Mouse (Mus musculus): Measurements from ENCODE around the gene Dync1li2. TPM values are rescaled to one million over a fixed set of nuclear protein-coding genes. Genes with fewer than 3 reads are reported as not detected.

Gene Dync1li2
- polyA plus RNA-seq, 1 experiment from 2014 or later: 56.6 TPM

DNA sequence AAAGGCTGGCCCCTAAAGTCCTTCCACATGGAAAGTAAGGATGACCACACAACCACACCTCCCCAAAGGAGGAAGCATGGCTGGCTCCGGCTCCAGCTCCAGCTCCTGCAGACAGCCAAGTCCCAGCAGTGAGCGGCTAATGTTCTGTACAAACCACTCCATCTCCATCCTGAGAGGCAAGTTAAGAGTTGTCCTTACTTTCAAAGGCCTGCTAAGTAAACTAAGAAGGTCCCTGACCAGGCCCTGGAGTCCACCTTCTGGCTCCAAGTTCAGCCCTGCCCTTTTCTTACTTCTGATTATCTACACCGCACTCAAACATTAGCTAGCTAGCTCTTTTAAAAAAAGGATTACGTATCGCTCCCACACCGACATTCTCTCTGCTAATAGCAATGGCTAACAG is 49.1 kb downstream of the Dync1li2 start:
- H3K4me1 ChIP-seq (ENCODE audit: control insufficient read depth, insufficient read depth, low read length): peaks cover 12% of the 10 kb centered on the region; the same call in 1 of the 2 replicates
- peak overlapping the region; percentile 95 for H3K4me2 ChIP-seq (replicated peaks; ENCODE audit: low read depth, low read length)
- H3K9me3 ChIP-seq (ENCODE audit: control insufficient read depth, low read length): peaks cover 3% of the 10 kb centered on the region; the same call in 1 of the 2 replicates
- 79% methylated on average over 6 of the region's 6 CpGs for whole genome bisulfite sequencing
- ATAC-seq (ENCODE audit: low FRiP score, low TSS enrichment): no peak
- H3K9ac ChIP-seq (ENCODE audit: low read depth, low read length): no peak overlapping the region
- H3K27ac ChIP-seq (ENCODE audit: low read depth, low read length): no peak overlapping the region
- H3K36me3 ChIP-seq (ENCODE audit: control insufficient read depth, insufficient read depth, low read length): no peaks in the 10 kb centered on the region; the same call in 1 of the 2 replicates
- no peaks in the 10 kb centered on the region for H3K27me3 ChIP-seq (ENCODE audit: control insufficient read depth, insufficient read depth, low read length)
- H3K4me3 ChIP-seq (ENCODE audit: low read length): peak overlapping the region; percentile 86; the same call in 1 of the 2 replicates

GRCm38 (mm10) chr8:104393139-104393538 is 49.7 kb downstream of the Dync1li2 start:
- WGBS: 93% methylated on average over 6 of the region's 7 CpGs
- Histone ChIP-seq H3K4me1 (ENCODE audit: control insufficient read depth, insufficient read depth, low read length) (peaks cover 12% of the 10 kb centered on the region; the same call in 1 of the 2 replicates), H3K4me3 (ENCODE audit: low read length) (no peak overlapping the region; the same call in 1 of the 2 replicates), H3K27ac (ENCODE audit: low read depth, low read length) (no peak overlapping the region), H3K36me3 (ENCODE audit: control insufficient read depth, insufficient read depth, low read length) (no peaks in the 10 kb centered on the region; the same call in 1 of the 2 replicates), H3K4me2 (replicated peaks; ENCODE audit: low read depth, low read length) (no peak overlapping the region), H3K9me3 (ENCODE audit: control insufficient read depth, low read length) (peaks cover 2% of the 10 kb centered on the region; the same call in 1 of the 2 replicates), H3K9ac (ENCODE audit: low read depth, low read length) (no peak overlapping the region), H3K27me3 (ENCODE audit: control insufficient read depth, insufficient read depth, low read length) (no peaks in the 10 kb centered on the region)
- no peak for ATAC-seq (ENCODE audit: low FRiP score, low TSS enrichment)

GRCm38 (mm10) chr8:104390245-104390644 is 52.6 kb downstream of the Dync1li2 start:
- H3K27ac ChIP-seq (ENCODE audit: low read depth, low read length): no peak overlapping the region
- no peak overlapping the region for H3K4me3 ChIP-seq (ENCODE audit: low read length)
- peaks cover 20% of the 10 kb centered on the region for H3K4me1 ChIP-seq (ENCODE audit: control insufficient read depth, insufficient read depth, low read length)
- no peaks in the 10 kb centered on the region; the same call in 1 of the 2 replicates for H3K36me3 ChIP-seq (ENCODE audit: control insufficient read depth, insufficient read depth, low read length)
- ATAC-seq (ENCODE audit: low FRiP score, low TSS enrichment): no peak
- no peaks in the 10 kb centered on the region for H3K9me3 ChIP-seq (ENCODE audit: control insufficient read depth, low read length)
- H3K4me2 ChIP-seq (replicated peaks; ENCODE audit: low read depth, low read length): no peak overlapping the region
- no peaks in the 10 kb centered on the region for H3K27me3 ChIP-seq (ENCODE audit: control insufficient read depth, insufficient read depth, low read length)
- 88% methylated on average over 8 of the region's 8 CpGs for WGBS
- H3K9ac ChIP-seq (ENCODE audit: low read depth, low read length): no peak overlapping the region

DNA sequence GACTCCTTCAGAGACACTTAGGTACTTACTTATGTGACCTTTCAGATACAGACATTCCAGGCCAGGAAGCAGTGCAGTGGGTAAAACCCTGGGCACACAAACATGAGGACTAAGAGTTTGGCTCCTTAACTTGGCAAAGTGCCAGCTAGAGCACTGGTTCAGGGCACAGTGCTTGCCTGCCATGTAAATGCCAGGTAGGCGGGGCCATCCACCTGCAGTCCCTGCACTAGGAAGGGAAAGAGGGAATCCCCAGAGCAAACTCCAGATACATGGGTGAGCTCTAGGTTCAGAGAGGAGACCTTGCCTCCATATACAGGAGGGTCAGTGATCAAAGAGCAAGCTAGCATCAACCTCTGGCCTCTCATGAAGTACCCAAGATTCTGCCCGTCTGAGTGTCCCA is 54.9 kb downstream of the Dync1li2 start:
- Histone ChIP-seq H3K9me3 (ENCODE audit: control insufficient read depth, low read length) (no peaks in the 10 kb centered on the region), H3K36me3 (ENCODE audit: control insufficient read depth, insufficient read depth, low read length) (no peaks in the 10 kb centered on the region; the same call in 1 of the 2 replicates), H3K4me1 (ENCODE audit: control insufficient read depth, insufficient read depth, low read length) (peaks cover 15% of the 10 kb centered on the region), H3K27me3 (ENCODE audit: control insufficient read depth, insufficient read depth, low read length) (no peaks in the 10 kb centered on the region), H3K9ac (ENCODE audit: low read depth, low read length) (no peak overlapping the region), H3K4me3 (ENCODE audit: low read length) (no peak overlapping the region), H3K4me2 (replicated peaks; ENCODE audit: low read depth, low read length) (no peak overlapping the region), H3K27ac (ENCODE audit: low read depth, low read length) (no peak overlapping the region)
- 69% methylated on average over 2 of the region's 2 CpGs for WGBS
- ATAC-seq (ENCODE audit: low FRiP score, low TSS enrichment): peak; percentile 28; the same call in 1 of the 2 replicates

DNA sequence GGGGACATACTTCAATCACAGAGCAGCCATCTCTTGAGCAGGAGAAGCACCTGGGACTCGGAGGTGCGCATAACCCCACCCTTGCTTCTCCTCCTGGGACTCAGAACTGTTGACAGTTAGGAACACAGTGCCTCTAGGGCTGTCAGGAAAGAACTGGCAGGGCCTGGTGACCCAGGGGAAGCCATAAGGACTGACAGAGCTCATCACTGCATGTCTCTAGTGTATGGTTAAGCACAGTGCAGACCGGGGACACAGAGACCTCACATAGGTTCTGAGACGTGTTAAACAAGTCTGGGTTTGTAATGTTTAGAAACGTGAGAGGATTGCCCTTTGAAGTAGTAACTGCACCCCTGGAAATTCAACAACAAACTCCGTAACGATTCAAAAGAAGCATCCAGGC is 55.3 kb downstream of the Dync1li2 start:
- WGBS: 51% methylated on average over 7 of the region's 7 CpGs
- H3K4me1 ChIP-seq (ENCODE audit: control insufficient read depth, insufficient read depth, low read length): peaks cover 18% of the 10 kb centered on the region
- no peak overlapping the region for H3K27ac ChIP-seq (ENCODE audit: low read depth, low read length)

GRCm38 (mm10) chr8:104386693-104387092 is 56.2 kb downstream of the Dync1li2 start:
- Histone ChIP-seq H3K27me3 (ENCODE audit: control insufficient read depth, insufficient read depth, low read length) (no peaks in the 10 kb centered on the region), H3K4me2 (replicated peaks; ENCODE audit: low read depth, low read length) (no peak overlapping the region), H3K9ac (ENCODE audit: low read depth, low read length) (no peak overlapping the region), H3K27ac (ENCODE audit: low read depth, low read length) (no peak overlapping the region), H3K36me3 (ENCODE audit: control insufficient read depth, insufficient read depth, low read length) (no peaks in the 10 kb centered on the region), H3K9me3 (ENCODE audit: control insufficient read depth, low read length) (no peaks in the 10 kb centered on the region), H3K4me1 (ENCODE audit: control insufficient read depth, insufficient read depth, low read length) (peaks cover 19% of the 10 kb centered on the region), H3K4me3 (ENCODE audit: low read length) (no peak overlapping the region)
- WGBS: 23% methylated on average over 4 of the region's 4 CpGs
- no peak for ATAC-seq (ENCODE audit: low FRiP score, low TSS enrichment)

More for the DNA sequence above, 55.3 kb downstream of the Dync1li2 start:
- H3K4me2 ChIP-seq (replicated peaks; ENCODE audit: low read depth, low read length): no peak overlapping the region
- ATAC-seq (ENCODE audit: low FRiP score, low TSS enrichment): no peak
- H3K4me3 ChIP-seq (ENCODE audit: low read length): no peak overlapping the region
- no peak overlapping the region for H3K9ac ChIP-seq (ENCODE audit: low read depth, low read length)
- no peaks in the 10 kb centered on the region for H3K27me3 ChIP-seq (ENCODE audit: control insufficient read depth, insufficient read depth, low read length)
- no peaks in the 10 kb centered on the region; the same call in 1 of the 2 replicates for H3K36me3 ChIP-seq (ENCODE audit: control insufficient read depth, insufficient read depth, low read length)
- no peaks in the 10 kb centered on the region for H3K9me3 ChIP-seq (ENCODE audit: control insufficient read depth, low read length)

- Histone ChIP-seq H3K4me2 (replicated peaks; ENCODE audit: low read depth, low read length) (no peak overlapping the region), H3K27me3 (ENCODE audit: control insufficient read depth, insufficient read depth, low read length) (no peaks in the 10 kb centered on the region), H3K27ac (ENCODE audit: low read depth, low read length) (peak overlapping the region; percentile 30; the same call in 1 of the 2 replicates), H3K4me1 (ENCODE audit: control insufficient read depth, insufficient read depth, low read length) (peaks cover 19% of the 10 kb centered on the region), H3K36me3 (ENCODE audit: control insufficient read depth, insufficient read depth, low read length) (no peaks in the 10 kb centered on the region), H3K4me3 (ENCODE audit: low read length) (no peak overlapping the region), H3K9me3 (ENCODE audit: control insufficient read depth, low read length) (no peaks in the 10 kb centered on the region), H3K9ac (ENCODE audit: low read depth, low read length) (no peak overlapping the region)
- 56% methylated on average over 3 of the region's 3 CpGs for WGBS
- ATAC-seq (ENCODE audit: low FRiP score, low TSS enrichment): peak; percentile 55
Observed at GRCm38 (mm10) chr8:104383977-104384376, 58.9 kb downstream of the Dync1li2 start.

DNA sequence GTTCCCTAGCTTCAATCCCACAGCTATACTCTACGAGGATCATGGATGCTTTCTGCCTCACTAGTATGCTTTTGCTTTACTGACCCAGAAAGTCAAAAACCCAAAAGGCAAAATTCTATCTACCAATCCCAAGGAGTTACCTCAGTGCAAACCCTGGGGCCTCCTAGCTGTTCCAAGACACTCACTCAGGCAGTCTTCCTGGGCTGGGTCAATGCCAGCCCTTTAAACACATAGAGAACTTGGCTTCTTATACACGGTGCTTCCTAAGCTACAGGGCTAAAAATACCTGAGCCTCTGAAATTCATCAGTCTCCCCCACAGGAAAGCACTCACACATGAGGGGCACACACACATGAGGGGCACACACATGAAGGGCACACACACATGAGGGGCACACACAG is 59.6 kb downstream of the Dync1li2 start:
- 0 out of 2 replicates have a peak overlapping the region, but pooled peaks have one; percentile 30 for H3K27ac ChIP-seq (ENCODE audit: low read depth, low read length)
- no peaks in the 10 kb centered on the region for H3K9me3 ChIP-seq (ENCODE audit: control insufficient read depth, low read length)
- no peak overlapping the region for H3K4me2 ChIP-seq (replicated peaks; ENCODE audit: low read depth, low read length)
- H3K27me3 ChIP-seq (ENCODE audit: control insufficient read depth, insufficient read depth, low read length): no peaks in the 10 kb centered on the region
- 65% methylated on average over 2 of the region's 2 CpGs for WGBS
- no peak overlapping the region for H3K9ac ChIP-seq (ENCODE audit: low read depth, low read length)
- no peaks in the 10 kb centered on the region for H3K36me3 ChIP-seq (ENCODE audit: control insufficient read depth, insufficient read depth, low read length)
- peaks cover 19% of the 10 kb centered on the region for H3K4me1 ChIP-seq (ENCODE audit: control insufficient read depth, insufficient read depth, low read length)
- ATAC-seq (ENCODE audit: low FRiP score, low TSS enrichment): no peak
- no peak overlapping the region for H3K4me3 ChIP-seq (ENCODE audit: low read length)

GRCm38 (mm10) chr8:104380961-104381411 is 61.9 kb downstream of the Dync1li2 start:
- Histone ChIP-seq H3K4me1 (ENCODE audit: control insufficient read depth, insufficient read depth, low read length) (peaks cover 8% of the 10 kb centered on the region; the same call in 1 of the 2 replicates), H3K9ac (ENCODE audit: low read depth, low read length) (no peak overlapping the region), H3K4me3 (ENCODE audit: low read length) (no peak overlapping the region), H3K27me3 (ENCODE audit: control insufficient read depth, insufficient read depth, low read length) (no peaks in the 10 kb centered on the region), H3K9me3 (ENCODE audit: control insufficient read depth, low read length) (no peaks in the 10 kb centered on the region), H3K36me3 (ENCODE audit: control insufficient read depth, insufficient read depth, low read length) (no peaks in the 10 kb centered on the region), H3K27ac (ENCODE audit: low read depth, low read length) (no peak overlapping the region), H3K4me2 (replicated peaks; ENCODE audit: low read depth, low read length) (no peak overlapping the region)
- no peak for ATAC-seq (ENCODE audit: low FRiP score, low TSS enrichment)
- WGBS: 81% methylated on average over 5 of the region's 5 CpGs
